Mouse (Mus musculus) heart, adult 2 months (tissue): ENCODE results near the gene Gm1043.

Source experiments
- CTCF ChIP-seq: fragments of 200-600 bp; IDR thresholded peaks from 2 replicates; pipeline ENCODE4 v1.8.1; 2022; ENCODE audit warnings: antibody characterized with exemption, mild to moderate bottlenecking, moderate library complexity
- POLR2A ChIP-seq: fragments of 200-500 bp; IDR thresholded peaks from 2 replicates; pipeline ENCODE4 v1.6.1; 2011; ENCODE audit warnings: mild to moderate bottlenecking, low read depth, low read length, control low read depth; ENCODE audit not compliant: insufficient read depth

DNA sequence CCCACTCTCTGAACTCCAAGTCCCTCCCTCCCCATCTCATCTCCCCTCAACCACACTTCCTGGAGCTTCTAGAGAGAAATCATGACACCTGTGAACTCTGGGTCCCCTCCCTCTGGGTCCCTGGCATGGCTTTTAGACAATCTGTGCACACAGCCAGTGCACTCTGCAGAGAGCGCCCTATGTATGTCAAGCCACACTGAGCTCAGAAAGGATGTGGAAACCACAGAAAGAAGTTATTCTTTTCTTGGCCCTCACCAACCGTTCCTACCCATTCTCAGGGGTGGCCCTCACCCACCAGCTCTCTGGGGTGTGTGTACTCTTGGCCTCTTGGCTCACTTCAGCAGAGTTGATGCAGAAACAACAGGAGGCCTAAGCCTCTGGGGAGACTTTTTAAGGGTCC lies 40.4 kb upstream of the Gm1043 start:
- no peak for TF ChIP-seq CTCF
- TF ChIP-seq POLR2A = no peak
